Mouse (Mus musculus) ES-E14 (cell line): ENCODE measurements around the gene Qtrt1.

Experiments used
- CHD2 ChIP-seq: IDR thresholded peaks from 2 replicates; pipeline ENCODE4 v1.6.1; 2014; ENCODE audit warnings: mild to moderate bottlenecking, low read depth, low read length, inconsistent platforms
- HCFC1 ChIP-seq: IDR thresholded peaks from 2 replicates; pipeline ENCODE4 v1.6.1; 2012; ENCODE audit warnings: low read length, inconsistent platforms, borderline replicate concordance; ENCODE audit not compliant: insufficient read depth
- MAFK ChIP-seq: IDR thresholded peaks from 2 replicates; pipeline ENCODE4 v1.6.1; 2014; ENCODE audit warnings: mild to moderate bottlenecking, low read depth, low read length, inconsistent platforms; ENCODE audit not compliant: insufficient read depth
- ZC3H11A ChIP-seq: IDR thresholded peaks from 2 replicates; pipeline ENCODE4 v1.6.1; 2012; ENCODE audit warnings: low read depth, mild to moderate bottlenecking, inconsistent platforms, low read length, borderline replicate concordance

DNA sequence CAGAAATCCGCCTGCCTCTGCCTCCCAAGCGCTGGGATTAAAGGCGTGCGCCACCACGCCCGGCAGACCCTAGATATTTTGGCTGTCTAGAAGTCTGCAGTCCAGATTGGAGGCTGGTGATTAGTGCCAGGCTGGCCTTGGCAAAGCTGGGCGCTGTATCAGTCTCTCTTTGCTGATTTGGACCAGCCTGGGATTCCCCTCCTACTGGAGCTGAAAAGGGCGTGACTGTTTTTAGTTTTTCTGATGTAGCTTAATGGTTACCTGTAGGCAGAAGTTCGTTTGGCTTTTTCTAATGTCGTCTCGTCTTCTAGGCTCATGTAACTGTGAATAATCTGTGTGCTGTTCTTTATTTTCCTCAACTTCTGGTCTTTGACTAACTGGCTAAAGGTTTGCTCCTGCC lies 42.6 kb upstream of the Qtrt1 start:
- TF ChIP-seq ZC3H11A (no peak), CHD2 (no peak), MAFK (no peak), HCFC1 (no peak)
